Mouse (Mus musculus) T-helper 2 cell (primary cell): ENCODE measurements around the gene Arl14.
"Not testable (repeated sequence)": the region's sequence is repeated elsewhere in the genome, so short reads cannot be mapped to it uniquely, and the experiment has no call there.

Experiments
- in situ Hi-C: fragments of 300-600 bp; cut with MboI, MseI; formaldehyde crosslinking; loops from one replicate; pipeline ENCODE4 v1.15.1; 2025; ENCODE audit warnings: high pct_unique_total_duplicates

The Arl14 gene

DNA sequence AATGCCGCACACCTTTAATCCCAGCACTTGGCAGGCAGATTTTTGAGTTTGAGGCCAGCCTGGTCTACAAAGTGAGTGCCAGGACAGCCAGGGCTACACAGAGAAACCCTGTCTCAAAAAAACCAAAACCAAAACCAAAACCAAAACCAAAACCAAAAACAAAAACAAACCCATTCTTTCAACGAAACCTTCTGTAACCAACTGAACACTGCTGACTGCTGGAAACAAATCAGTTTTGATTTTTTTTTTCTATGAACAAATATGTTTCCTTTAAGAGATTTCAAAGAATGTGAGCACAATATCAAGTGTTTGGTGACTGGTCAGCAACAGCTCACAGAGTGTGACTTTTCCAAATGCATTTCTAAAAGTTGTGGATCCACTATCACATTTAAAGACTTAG, 42.1 kb downstream of the Arl14 start:
- in situ Hi-C loops: not testable (repeated sequence)

DNA sequence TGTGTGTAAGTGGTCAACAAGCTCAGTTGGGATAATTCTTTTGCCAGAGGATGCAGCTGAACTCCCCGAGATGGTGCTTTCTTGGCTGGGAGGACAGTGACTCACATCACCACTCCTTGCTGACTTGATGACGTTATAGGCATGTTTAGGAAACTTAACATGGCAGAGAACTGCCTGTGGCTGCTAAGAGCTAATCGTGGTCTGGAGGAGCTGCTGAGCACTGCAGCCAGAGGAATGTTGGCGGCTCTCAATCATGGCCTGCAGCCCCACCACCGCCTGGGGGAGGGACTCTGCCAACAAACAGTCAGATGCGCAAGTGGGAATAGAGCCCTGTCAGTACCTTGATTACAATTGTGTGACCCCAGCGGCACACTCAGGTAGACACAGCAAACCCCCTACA, 49.6 kb downstream of the Arl14 start:
- in situ Hi-C loops: no loop called here
